Mouse (Mus musculus) lung, embryonic 14.5 days (tissue): ENCODE results near the gene Ranbp10. TPM values are rescaled to one million over a fixed set of nuclear protein-coding genes. Genes with fewer than 3 reads are reported as not detected.

Source experiments
- ATAC-seq: fragments of 200-750 bp; cut with Nextera tagmentation; 2 replicates; pipeline ENCODE4 v1.8.0; 2017; ENCODE audit warnings: mild to moderate bottlenecking, moderate TSS enrichment, moderate library complexity; ENCODE audit not compliant: insufficient read depth
- DNase-seq: peaks from one replicate; pipeline ENCODE4 v3.0.0-alpha.2; 2015
- H3K27ac ChIP-seq: fragments of 300-500 bp; sonication (generic); 2 replicates; pipeline ENCODE4 v1.5.1; 2014; ENCODE audit warnings: low read depth, mild to moderate bottlenecking, moderate library complexity
- H3K27me3 ChIP-seq: fragments of 300-500 bp; sonication (generic); 2 replicates; pipeline ENCODE4 v1.6.1; 2014; ENCODE audit warnings: low read length, control low read depth; ENCODE audit not compliant: insufficient read depth
- H3K36me3 ChIP-seq: fragments of 300-500 bp; sonication (generic); 2 replicates; pipeline ENCODE4 v1.6.1; 2014; ENCODE audit warnings: control low read depth; ENCODE audit not compliant: insufficient read depth
- H3K4me1 ChIP-seq: fragments of 300-500 bp; sonication (generic); 2 replicates; pipeline ENCODE4 v1.6.1; 2014; ENCODE audit warnings: antibody characterized with exemption, control low read depth; ENCODE audit not compliant: insufficient read depth
- H3K4me2 ChIP-seq: fragments of 300-500 bp; sonication (generic); 2 replicates; pipeline ENCODE4 v1.6.1; 2014; ENCODE audit warnings: mild to moderate bottlenecking
- H3K4me3 ChIP-seq: fragments of 300-500 bp; sonication (generic); 2 replicates; pipeline ENCODE4 v1.5.1; 2014; ENCODE audit warnings: low read depth, low read length
- H3K9ac ChIP-seq: fragments of 300-500 bp; sonication (generic); 2 replicates; pipeline ENCODE4 v1.6.1; 2014
- H3K9me3 ChIP-seq: fragments of 300-500 bp; sonication (generic); 2 replicates; pipeline ENCODE4 v1.6.1; 2016; ENCODE audit warnings: low read depth, low read length, control low read depth
- CTCF ChIP-seq: IDR thresholded peaks from 2 replicates; pipeline ENCODE4 v1.5.1; 2016; ENCODE audit warnings: antibody characterized with exemption, low read depth
- WGBS: fragments of 180-500 bp; shearing (Covaris S2); extraction: QIAGEN DNeasy Blood & Tissue Kit; methylation state at CpG from one replicate; pipeline ENCODE4 v1.1.7; 2014; 5-methylcytosine and 5-hydroxymethylcytosine counted together
- polyA plus RNA-seq: library from polyadenylated mRNA; unstranded; fragments of >200 nt; fragmentation: Nextera tagmentation; extraction: Ambion mirVana; gene quantifications from 2 replicates; pipeline ENCODE4 v1.2.1, GENCODE M21; 2014

The Ranbp10 gene
- polyA plus RNA-seq, 1 experiment from 2014 or later, result 13.8 TPM

- no peak overlapping the region for H3K4me2 ChIP-seq
These were observed 38.2 kb downstream of the Ranbp10 start for GRCm38 (mm10) chr8:105788927-105789326.

GRCm38 (mm10) chr8:105788241-105788640, 38.9 kb downstream of the Ranbp10 start:
- no peaks in the 10 kb centered on the region for H3K9me3 ChIP-seq
- no peaks in the 10 kb centered on the region for H3K4me1 ChIP-seq
- no peak overlapping the region for H3K4me2 ChIP-seq
- ATAC-seq (no peak), DNase-seq (peak; percentile 84)
- WGBS, result 86% methylated on average over 2 of the region's 2 CpGs
- no peaks in the 10 kb centered on the region for H3K27me3 ChIP-seq
- peaks cover 30% of the 10 kb centered on the region for H3K36me3 ChIP-seq
- no peak overlapping the region for H3K9ac ChIP-seq
- TF ChIP-seq CTCF, result peak; percentile 75
- H3K4me3 ChIP-seq, result no peak overlapping the region
- H3K27ac ChIP-seq, result no peak overlapping the region

More at GRCm38 (mm10) chr8:105788927-105789326, 38.2 kb downstream of the Ranbp10 start:
- 48% methylated on average over 4 of the region's 4 CpGs for WGBS
- Histone ChIP-seq H3K9me3 (no peaks in the 10 kb centered on the region), H3K27ac (no peak overlapping the region), H3K4me1 (no peaks in the 10 kb centered on the region), H3K9ac (no peak overlapping the region), H3K27me3 (no peaks in the 10 kb centered on the region), H3K4me3 (no peak overlapping the region), H3K36me3 (peaks cover 26% of the 10 kb centered on the region)
- ATAC-seq (no peak), DNase-seq (no peak)
- TF ChIP-seq CTCF, result no peak

GRCm38 (mm10) chr8:105780298-105780697, 46.9 kb downstream of the Ranbp10 start:
- Histone ChIP-seq H3K27ac (no peak overlapping the region), H3K27me3 (no peaks in the 10 kb centered on the region), H3K9me3 (no peaks in the 10 kb centered on the region), H3K4me1 (no peaks in the 10 kb centered on the region), H3K4me2 (no peak overlapping the region), H3K36me3 (peaks cover 73% of the 10 kb centered on the region), H3K9ac (no peak overlapping the region), H3K4me3 (no peak overlapping the region)
- 88% methylated on average over 5 of the region's 5 CpGs for WGBS
- TF ChIP-seq CTCF, result no peak
- ATAC-seq (no peak), DNase-seq (no peak)

GRCm38 (mm10) chr8:105777833-105778232, 49.3 kb downstream of the Ranbp10 start:
- Histone ChIP-seq H3K27ac (no peak overlapping the region), H3K27me3 (no peaks in the 10 kb centered on the region), H3K9ac (no peak overlapping the region), H3K4me2 (no peak overlapping the region), H3K4me1 (no peaks in the 10 kb centered on the region), H3K9me3 (no peaks in the 10 kb centered on the region), H3K36me3 (peaks cover 87% of the 10 kb centered on the region), H3K4me3 (no peak overlapping the region)
- TF ChIP-seq CTCF, result no peak
- 87% methylated on average over 2 of the region's 2 CpGs for WGBS
- ATAC-seq (no peak), DNase-seq (no peak)

- no peak overlapping the region for H3K27ac ChIP-seq
- DNase-seq (no peak), ATAC-seq (no peak)
- peaks cover 93% of the 10 kb centered on the region for H3K36me3 ChIP-seq
- 92% methylated on average over 5 of the region's 5 CpGs for WGBS
- H3K4me2 ChIP-seq, result no peak overlapping the region
- no peak for TF ChIP-seq CTCF
- H3K27me3 ChIP-seq, result no peaks in the 10 kb centered on the region
- H3K9me3 ChIP-seq, result no peaks in the 10 kb centered on the region
- no peaks in the 10 kb centered on the region for H3K4me1 ChIP-seq
- no peak overlapping the region for H3K4me3 ChIP-seq
- no peak overlapping the region for H3K9ac ChIP-seq
These were observed 52.7 kb downstream of the Ranbp10 start for GRCm38 (mm10) chr8:105774498-105774897.

- Histone ChIP-seq H3K4me2 (no peak overlapping the region), H3K4me3 (no peak overlapping the region), H3K27ac (no peak overlapping the region), H3K9me3 (no peaks in the 10 kb centered on the region), H3K27me3 (no peaks in the 10 kb centered on the region), H3K9ac (no peak overlapping the region), H3K4me1 (no peaks in the 10 kb centered on the region), H3K36me3 (peaks cover 96% of the 10 kb centered on the region)
- DNase-seq (no peak), ATAC-seq (no peak)
- no peak for TF ChIP-seq CTCF
- 100% methylated on average over 1 of the region's 1 CpGs for WGBS
These were observed 53.7 kb downstream of the Ranbp10 start for GRCm38 (mm10) chr8:105773441-105773861.

- no peaks in the 10 kb centered on the region for H3K4me1 ChIP-seq
- H3K27ac ChIP-seq, result no peak overlapping the region
- DNase-seq (no peak), ATAC-seq (no peak)
- no peak overlapping the region for H3K4me2 ChIP-seq
- no peaks in the 10 kb centered on the region for H3K9me3 ChIP-seq
- H3K4me3 ChIP-seq, result no peak overlapping the region
- no peaks in the 10 kb centered on the region for H3K27me3 ChIP-seq
- peaks cover 88% of the 10 kb centered on the region for H3K36me3 ChIP-seq
- TF ChIP-seq CTCF, result no peak
- no peak overlapping the region for H3K9ac ChIP-seq
- WGBS, result 91% methylated on average over 12 of the region's 12 CpGs
These were observed 55.6 kb downstream of the Ranbp10 start for GRCm38 (mm10) chr8:105771398-105772175.
